Mouse (Mus musculus) intestine, embryonic 15.5 days (tissue): ENCODE results near the gene Vldlr. TPM values are rescaled to one million over a fixed set of nuclear protein-coding genes. Genes with fewer than 3 reads are reported as not detected.

Experiments used
- ATAC-seq: fragments of 200-750 bp; cut with Nextera tagmentation; 2 replicates; pipeline ENCODE4 v1.8.0; 2017; ENCODE audit warnings: moderate TSS enrichment, moderate library complexity
- H3K27ac ChIP-seq: fragments of 300-500 bp; sonication (generic); 2 replicates; pipeline ENCODE4 v1.5.1; 2015; ENCODE audit warnings: mild to moderate bottlenecking, inconsistent platforms
- H3K27me3 ChIP-seq: fragments of 300-500 bp; sonication (generic); replicated peaks from 2 replicates; pipeline ENCODE4 v1.6.1; 2015; ENCODE audit warnings: inconsistent platforms
- H3K36me3 ChIP-seq: fragments of 300-500 bp; sonication (generic); 2 replicates; pipeline ENCODE4 v1.6.1; 2015; ENCODE audit warnings: inconsistent platforms
- H3K4me1 ChIP-seq: fragments of 300-500 bp; sonication (generic); replicated peaks from 2 replicates; pipeline ENCODE4 v1.6.1; 2015; ENCODE audit warnings: inconsistent platforms
- H3K4me2 ChIP-seq: fragments of 300-500 bp; sonication (generic); replicated peaks from 2 replicates; pipeline ENCODE4 v1.6.1; 2015; ENCODE audit warnings: mild to moderate bottlenecking, inconsistent platforms
- H3K4me3 ChIP-seq: fragments of 300-500 bp; sonication (generic); replicated peaks from 2 replicates; pipeline ENCODE4 v1.5.1; 2015; ENCODE audit warnings: inconsistent platforms
- H3K9ac ChIP-seq: fragments of 300-500 bp; sonication (generic); 2 replicates; pipeline ENCODE4 v1.6.1; 2015; ENCODE audit warnings: inconsistent platforms
- H3K9me3 ChIP-seq: fragments of 300-500 bp; sonication (generic); 2 replicates; pipeline ENCODE4 v1.6.1; 2016; ENCODE audit warnings: inconsistent platforms
- WGBS: fragments of 180-500 bp; shearing (Covaris S2); methylation state at CpG from one replicate; pipeline ENCODE4 v1.1.7; 2015; 5-methylcytosine and 5-hydroxymethylcytosine counted together
- polyA plus RNA-seq: library from polyadenylated mRNA; unstranded; fragments of >200 nt; fragmentation: Nextera tagmentation; extraction: Ambion mirVana; gene quantifications from 2 replicates; pipeline ENCODE4 v1.2.1, GENCODE M21; 2015

Vldlr gene
- 5.9 and 6.7 TPM in 2 replicates for polyA plus RNA-seq

DNA sequence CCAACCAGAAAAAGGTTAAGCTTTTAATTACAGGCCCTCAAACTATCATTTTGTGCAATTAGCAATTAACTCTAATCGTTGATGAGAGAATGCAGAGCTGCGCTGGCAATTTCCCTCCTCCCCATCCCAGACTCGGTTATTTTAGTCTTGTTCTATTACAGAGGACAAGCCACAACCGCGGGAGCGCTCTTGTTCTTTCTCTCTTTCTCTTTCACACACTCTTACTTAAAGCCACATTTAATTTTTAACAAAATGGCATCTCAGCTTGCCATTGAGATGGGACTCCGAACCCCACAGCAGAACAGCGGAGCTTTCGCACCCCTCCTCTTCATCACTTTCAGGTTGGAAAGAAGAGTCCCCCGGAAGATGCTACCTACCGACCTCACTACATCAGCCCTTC is at the start of gene Vldlr:
TSS of gene Vldlr (plus strand) at position 167 of the 400 bp plus-strand sequence.
- no peak for ATAC-seq
- H3K4me1 ChIP-seq = peaks cover 14% of the 10 kb centered on the region
- peak within 1 kb of the TSS; percentile 60 for H3K9ac ChIP-seq
- WGBS = 5% methylated on average over 11 of the region's 11 CpGs
- H3K4me2 ChIP-seq = peak within 1 kb of the TSS; percentile 98
- no peak within 1 kb of the TSS for H3K27ac ChIP-seq
- H3K4me3 ChIP-seq = peak within 1 kb of the TSS; percentile 65
- H3K9me3 ChIP-seq = no peaks in the 10 kb centered on the region
- H3K36me3 ChIP-seq = no peaks in the 10 kb centered on the region
- H3K27me3 ChIP-seq = peaks cover 12% of the 10 kb centered on the region

DNA sequence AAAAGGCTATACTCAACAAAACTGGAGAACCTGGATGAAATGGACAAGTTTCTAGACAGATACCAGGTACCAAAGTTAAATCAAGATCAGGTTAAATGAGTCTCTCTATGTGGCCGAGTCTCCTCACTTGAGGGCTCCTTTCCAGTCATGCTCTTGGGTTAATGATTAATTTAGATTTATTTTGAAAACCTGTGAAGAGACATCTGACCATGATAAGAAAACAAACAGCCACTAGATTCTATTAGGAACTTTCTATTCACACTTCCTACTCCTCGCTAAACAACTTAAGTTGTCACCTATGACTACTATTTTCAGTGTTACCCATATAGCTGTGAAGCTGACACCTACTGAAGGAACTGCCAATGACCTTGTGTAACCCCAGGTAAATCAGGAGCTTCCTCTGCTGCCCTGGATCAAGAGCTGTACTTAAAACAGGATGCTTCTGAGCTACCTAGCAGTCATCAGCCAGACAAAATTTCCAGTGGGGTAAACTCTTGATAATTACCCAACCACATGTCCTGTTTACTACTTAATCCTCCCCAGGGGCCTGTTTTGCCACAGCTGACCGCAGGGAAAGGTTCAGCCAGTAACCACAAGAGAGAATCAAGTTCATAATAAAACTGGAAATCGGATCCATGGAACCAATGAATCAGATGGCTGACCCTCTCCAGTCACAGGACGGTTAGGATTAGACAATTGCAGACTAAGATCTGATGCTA is 48.5 kb upstream of the Vldlr start:
- H3K4me2 ChIP-seq = no peak overlapping the region
- H3K4me3 ChIP-seq = no peak overlapping the region
- no peak overlapping the region for H3K9ac ChIP-seq
- 70% methylated on average over 5 of the region's 5 CpGs for WGBS
- H3K4me1 ChIP-seq = no peaks in the 10 kb centered on the region
- no peak overlapping the region for H3K27ac ChIP-seq
- ATAC-seq = no peak
- no peaks in the 10 kb centered on the region for H3K9me3 ChIP-seq
- H3K27me3 ChIP-seq = no peaks in the 10 kb centered on the region
- H3K36me3 ChIP-seq = no peaks in the 10 kb centered on the region

DNA sequence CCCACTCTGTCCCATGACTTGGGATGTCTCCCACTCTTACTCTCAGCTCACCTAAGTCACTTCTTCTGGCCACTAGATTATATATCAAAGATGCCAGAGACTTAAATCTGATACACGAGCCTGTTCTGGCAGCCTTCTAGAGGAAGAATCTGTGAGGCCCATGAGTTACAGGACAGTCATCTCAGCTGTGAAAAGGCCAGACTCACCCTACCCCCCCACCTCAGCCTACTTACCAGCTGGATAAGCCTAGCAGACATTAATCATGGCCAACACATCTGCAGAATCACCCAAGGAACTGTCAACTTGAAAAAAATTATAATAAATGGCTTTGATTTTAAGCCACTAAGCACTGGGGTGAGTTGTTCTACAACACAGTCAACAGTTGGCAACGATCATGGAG is 42.4 kb upstream of the Vldlr start:
- ATAC-seq = no peak
- Histone ChIP-seq H3K27ac (no peak overlapping the region), H3K9ac (no peak overlapping the region), H3K27me3 (no peaks in the 10 kb centered on the region), H3K4me3 (no peak overlapping the region), H3K4me1 (no peaks in the 10 kb centered on the region), H3K9me3 (no peaks in the 10 kb centered on the region), H3K36me3 (no peaks in the 10 kb centered on the region), H3K4me2 (no peak overlapping the region)
- WGBS = 71% methylated on average over 2 of the region's 2 CpGs

DNA sequence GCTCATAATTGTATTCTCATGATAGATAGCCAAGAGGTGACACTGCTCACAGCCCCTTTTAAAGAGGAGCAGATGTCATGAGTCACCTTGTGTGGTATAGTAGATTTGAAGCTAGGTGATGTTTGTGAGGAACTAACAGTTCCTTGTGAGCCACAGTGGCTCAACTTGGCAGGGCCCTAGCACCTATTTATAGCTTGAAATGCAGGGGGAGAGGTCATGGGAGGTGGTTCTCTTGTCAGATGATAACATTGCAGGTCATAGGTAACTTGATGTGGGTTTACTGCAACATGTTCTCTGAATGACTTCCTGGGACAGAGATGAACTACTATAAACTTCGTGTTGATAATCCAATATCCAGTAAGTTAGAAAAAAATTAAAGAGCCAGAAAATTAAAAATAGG is 40.7 kb upstream of the Vldlr start:
- Histone ChIP-seq H3K4me1 (no peaks in the 10 kb centered on the region), H3K9me3 (no peaks in the 10 kb centered on the region), H3K27ac (no peak overlapping the region), H3K4me3 (no peak overlapping the region), H3K27me3 (no peaks in the 10 kb centered on the region), H3K9ac (no peak overlapping the region), H3K4me2 (no peak overlapping the region), H3K36me3 (no peaks in the 10 kb centered on the region)
- ATAC-seq = no peak
- 81% methylated on average over 1 of the region's 1 CpGs for WGBS

DNA sequence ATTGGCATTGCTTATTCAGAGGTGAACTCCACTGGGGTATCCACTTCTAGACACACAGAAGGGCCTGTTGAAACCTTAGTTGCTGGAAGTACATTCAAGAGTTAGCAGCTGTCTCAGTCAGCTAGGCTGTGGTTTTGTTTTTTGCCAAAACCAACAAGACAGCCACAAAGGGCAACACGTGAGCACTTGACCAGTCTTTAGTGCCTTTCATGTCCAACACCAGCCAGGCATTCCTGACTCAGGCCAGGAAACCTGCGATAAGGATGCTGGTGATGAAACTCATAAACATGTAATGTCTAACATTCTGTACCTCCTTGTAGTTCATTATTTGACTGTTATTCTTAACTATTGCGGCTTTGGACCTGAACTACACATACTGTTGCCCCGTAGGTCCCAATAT is 39.7 kb upstream of the Vldlr start:
- no peaks in the 10 kb centered on the region for H3K36me3 ChIP-seq
- no peaks in the 10 kb centered on the region for H3K27me3 ChIP-seq
- H3K4me2 ChIP-seq = no peak overlapping the region
- no peak overlapping the region for H3K9ac ChIP-seq
- WGBS = 89% methylated on average over 4 of the region's 4 CpGs
- ATAC-seq = no peak
- H3K4me3 ChIP-seq = no peak overlapping the region
- H3K4me1 ChIP-seq = no peaks in the 10 kb centered on the region
- H3K9me3 ChIP-seq = no peaks in the 10 kb centered on the region
- no peak overlapping the region for H3K27ac ChIP-seq

DNA sequence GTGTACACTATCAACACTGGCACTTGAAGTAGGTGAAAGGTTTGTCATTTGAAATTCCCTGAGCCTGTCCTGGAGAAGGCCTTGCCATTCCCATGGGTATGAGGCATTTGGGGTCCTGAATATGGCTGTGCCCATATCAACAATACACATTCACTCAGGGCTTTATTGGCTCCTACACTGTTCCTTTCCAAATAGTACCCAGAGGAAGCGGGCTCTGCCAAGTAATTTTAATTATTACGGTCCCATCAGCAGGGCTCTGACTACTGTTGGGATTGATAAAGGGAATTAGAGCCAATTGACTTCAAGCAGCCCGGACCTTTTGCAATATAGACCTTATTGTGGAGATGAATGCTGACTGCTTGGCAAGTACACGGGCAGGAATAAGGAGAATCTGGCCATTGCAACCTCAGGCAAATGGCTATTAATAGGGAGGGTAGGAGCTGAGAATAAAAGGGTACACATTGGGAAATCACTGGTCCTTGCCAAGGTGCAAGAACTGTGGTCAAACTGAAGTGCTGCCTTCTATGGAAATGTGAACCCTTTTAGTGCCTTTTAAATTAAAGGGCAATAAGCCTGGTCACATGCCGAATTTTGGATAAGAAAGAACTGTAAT is 38.0 kb upstream of the Vldlr start:
- Histone ChIP-seq H3K36me3 (no peaks in the 10 kb centered on the region), H3K4me2 (no peak overlapping the region), H3K4me3 (no peak overlapping the region), H3K27me3 (no peaks in the 10 kb centered on the region), H3K4me1 (no peaks in the 10 kb centered on the region), H3K9me3 (no peaks in the 10 kb centered on the region), H3K9ac (no peak overlapping the region), H3K27ac (no peak overlapping the region)
- 89% methylated on average over 5 of the region's 5 CpGs for WGBS
- ATAC-seq = no peak

DNA sequence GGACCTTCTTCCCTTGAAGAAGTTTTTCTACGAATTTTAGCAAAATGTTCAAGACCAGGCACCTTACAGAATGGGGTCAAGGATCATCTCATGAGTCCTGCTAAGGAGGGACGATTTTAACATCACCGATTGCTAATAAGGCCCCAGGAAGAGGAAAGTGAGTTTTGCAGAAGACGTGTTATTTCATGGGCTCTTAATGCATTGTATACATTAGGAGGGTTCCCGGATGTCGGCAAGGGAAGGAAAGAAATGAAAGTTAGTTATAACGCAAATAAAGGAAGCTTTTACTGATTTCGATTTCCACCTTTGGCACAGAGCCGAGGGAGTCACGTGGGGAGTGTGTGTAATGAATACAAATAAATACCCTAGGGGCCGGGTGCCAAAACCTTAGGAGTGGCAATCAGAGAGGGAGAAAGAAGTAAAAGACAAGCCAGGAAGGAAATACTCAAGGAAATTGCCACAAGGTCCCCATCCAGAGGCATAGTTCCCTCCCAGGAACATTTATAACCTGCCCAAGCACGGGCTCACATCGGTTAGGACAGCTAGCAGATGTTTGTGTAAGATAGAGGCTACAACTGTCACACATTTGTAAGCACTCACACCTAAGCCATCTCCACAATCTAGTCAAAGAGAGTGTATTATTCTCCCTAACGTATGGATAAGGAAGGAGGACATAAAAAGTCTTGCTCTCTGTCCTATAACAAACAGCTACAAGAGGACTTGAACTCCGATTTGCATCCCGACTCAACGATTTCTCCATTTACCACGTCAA is 35.7 kb upstream of the Vldlr start:
- Histone ChIP-seq H3K4me3 (no peak overlapping the region), H3K36me3 (no peaks in the 10 kb centered on the region), H3K27ac (no peak overlapping the region), H3K4me2 (peak overlapping the region; percentile 15), H3K9ac (no peak overlapping the region), H3K4me1 (no peaks in the 10 kb centered on the region), H3K9me3 (no peaks in the 10 kb centered on the region), H3K27me3 (no peaks in the 10 kb centered on the region)
- WGBS = 51% methylated on average over 18 of the region's 18 CpGs
- peak; percentile 31; the same call in 1 of the 2 replicates for ATAC-seq

DNA sequence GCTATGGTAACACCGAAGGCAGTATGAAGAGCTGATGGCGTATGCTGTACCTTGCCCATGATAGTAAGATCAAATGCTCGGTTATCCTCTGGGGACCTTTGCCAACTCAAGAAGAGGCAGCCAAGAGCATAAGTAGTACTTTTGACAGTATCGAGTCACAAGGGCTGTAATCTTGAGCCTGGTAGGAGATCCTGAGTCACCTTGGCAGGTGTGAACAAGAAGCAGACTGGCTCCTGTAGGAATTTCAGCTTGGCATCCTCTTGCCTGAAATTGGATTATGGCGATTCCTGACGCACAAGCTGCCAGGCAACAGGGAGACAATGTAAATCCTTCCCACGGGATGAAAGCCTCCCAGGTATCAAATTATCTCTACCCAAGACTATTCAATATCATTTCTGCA is 32.8 kb upstream of the Vldlr start:
- 88% methylated on average over 7 of the region's 7 CpGs for WGBS
- no peak for ATAC-seq
- no peak overlapping the region for H3K27ac ChIP-seq
- H3K36me3 ChIP-seq = no peaks in the 10 kb centered on the region
- no peak overlapping the region for H3K4me2 ChIP-seq
- no peak overlapping the region for H3K9ac ChIP-seq
- no peaks in the 10 kb centered on the region for H3K9me3 ChIP-seq
- H3K27me3 ChIP-seq = no peaks in the 10 kb centered on the region
- H3K4me3 ChIP-seq = no peak overlapping the region
- no peaks in the 10 kb centered on the region for H3K4me1 ChIP-seq

DNA sequence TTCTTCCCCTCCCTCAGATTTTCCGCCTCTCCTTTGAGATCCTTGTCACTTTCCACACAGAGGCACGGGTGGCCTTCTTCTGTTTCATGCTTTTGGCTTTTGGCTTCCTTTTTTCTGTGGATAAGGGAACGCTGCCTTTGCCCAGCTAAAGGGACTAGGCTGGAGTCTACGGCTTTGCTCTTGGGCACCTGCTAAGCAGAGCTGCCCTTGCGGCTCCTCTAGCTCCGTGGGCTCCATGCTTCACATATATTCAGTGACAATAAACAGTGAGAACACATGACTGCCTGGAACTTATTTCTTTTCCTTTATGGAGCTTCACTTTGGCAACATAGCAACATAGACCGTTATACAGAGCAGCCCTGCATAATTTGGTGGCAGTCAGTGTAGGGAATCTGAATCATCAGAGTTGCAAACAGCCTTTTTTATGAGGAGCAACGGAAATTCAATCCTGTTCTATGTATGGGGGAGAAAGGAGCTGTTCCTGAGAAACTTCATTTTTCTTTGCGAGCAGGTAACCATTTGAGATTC is 12.5 kb upstream of the Vldlr start:
- Histone ChIP-seq H3K27ac (no peak overlapping the region), H3K4me1 (no peaks in the 10 kb centered on the region), H3K9ac (no peak overlapping the region), H3K9me3 (no peaks in the 10 kb centered on the region), H3K36me3 (no peaks in the 10 kb centered on the region), H3K4me2 (no peak overlapping the region), H3K27me3 (no peaks in the 10 kb centered on the region), H3K4me3 (no peak overlapping the region)
- no peak for ATAC-seq
- 74% methylated on average over 9 of the region's 9 CpGs for WGBS

DNA sequence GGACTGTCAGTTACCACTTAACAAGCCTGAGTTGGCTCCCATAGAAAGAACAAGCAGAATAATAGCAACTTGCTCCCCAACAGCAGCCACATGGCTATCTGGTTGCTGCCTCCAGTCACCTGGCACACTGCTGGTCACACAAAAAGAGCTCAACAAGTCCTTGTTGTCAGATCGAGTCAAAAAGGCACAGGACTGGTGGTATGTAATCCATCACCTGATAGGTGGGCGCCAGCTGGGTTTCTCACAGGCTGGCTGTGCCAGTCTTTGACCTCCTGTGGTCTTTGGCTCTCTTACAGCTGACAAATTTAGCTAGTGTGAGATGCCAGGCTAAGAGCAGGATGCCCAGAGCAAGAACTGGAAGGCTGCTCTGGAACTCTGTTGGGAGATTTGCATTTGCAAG is 5.3 kb upstream of the Vldlr start:
- WGBS = 85% methylated on average over 2 of the region's 2 CpGs
- no peak for ATAC-seq
- Histone ChIP-seq H3K4me3 (no peak overlapping the region), H3K9me3 (no peaks in the 10 kb centered on the region), H3K4me1 (no peaks in the 10 kb centered on the region), H3K27ac (no peak overlapping the region), H3K4me2 (no peak overlapping the region), H3K27me3 (peaks cover 4% of the 10 kb centered on the region), H3K9ac (no peak overlapping the region), H3K36me3 (no peaks in the 10 kb centered on the region)

DNA sequence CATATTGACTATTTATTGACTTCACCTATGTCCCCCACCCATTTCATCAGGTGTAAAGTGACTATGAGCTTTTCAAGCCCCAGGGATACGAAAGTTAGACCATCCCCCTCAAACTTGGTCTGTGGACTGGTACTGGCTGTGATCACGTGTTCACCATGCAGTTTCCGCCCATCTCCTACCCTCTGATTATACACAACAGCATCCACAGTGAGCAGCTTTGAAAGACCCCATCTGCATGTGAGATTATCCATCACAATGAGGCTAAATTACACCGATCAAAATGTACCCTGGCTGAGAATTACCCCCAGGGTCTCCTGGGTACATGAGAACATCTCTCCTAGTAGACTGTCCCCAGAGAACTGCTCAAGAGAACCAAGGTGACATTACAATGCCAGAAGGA is 688 bp upstream of the Vldlr start:
- H3K9me3 ChIP-seq = no peaks in the 10 kb centered on the region
- H3K36me3 ChIP-seq = no peaks in the 10 kb centered on the region
- 72% methylated on average over 4 of the region's 4 CpGs for WGBS
- no peak overlapping the region for H3K27ac ChIP-seq
- H3K9ac ChIP-seq = no peak overlapping the region
- ATAC-seq = no peak
- peaks cover 12% of the 10 kb centered on the region for H3K27me3 ChIP-seq
- no peak overlapping the region for H3K4me3 ChIP-seq
- H3K4me2 ChIP-seq = no peak overlapping the region
- peaks cover 14% of the 10 kb centered on the region for H3K4me1 ChIP-seq

DNA sequence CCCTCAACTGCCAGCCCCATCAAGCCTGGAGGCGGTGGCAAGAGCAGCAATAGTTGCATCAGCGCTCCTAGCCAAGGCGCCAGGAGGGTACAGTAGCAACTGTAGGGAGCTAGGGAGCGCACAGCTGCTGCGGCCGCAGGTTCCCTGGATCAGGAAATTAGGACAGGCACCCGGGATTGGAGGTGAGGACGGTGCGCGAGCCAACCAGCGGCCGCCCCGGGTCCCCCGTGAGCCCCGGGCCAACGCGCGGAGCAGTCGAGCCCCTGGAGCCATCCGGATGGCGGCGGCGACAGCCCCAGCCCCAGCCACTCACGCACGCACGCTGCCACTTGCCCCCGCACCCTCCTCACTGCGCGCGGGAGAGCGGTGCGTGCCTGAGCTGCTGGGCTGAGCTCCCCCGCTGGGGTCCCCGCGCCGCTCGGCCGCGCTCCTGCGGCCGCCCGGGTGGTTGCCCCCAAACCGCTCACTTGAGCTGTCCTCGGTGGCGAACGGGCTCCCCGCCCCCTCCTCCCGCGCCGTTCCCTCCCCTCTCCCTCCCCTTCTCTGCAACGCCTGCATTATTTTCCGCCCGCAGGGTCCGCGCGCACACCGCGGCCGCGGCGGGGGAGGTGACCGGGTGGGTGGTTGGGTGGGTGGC is 601 bp downstream of the Vldlr start:
- ATAC-seq = peak; percentile 79
- Histone ChIP-seq H3K9ac (peak overlapping the region; percentile 60), H3K27me3 (peaks cover 12% of the 10 kb centered on the region), H3K4me3 (peak overlapping the region; percentile 65), H3K36me3 (no peaks in the 10 kb centered on the region), H3K9me3 (no peaks in the 10 kb centered on the region), H3K4me1 (peaks cover 14% of the 10 kb centered on the region), H3K4me2 (peak overlapping the region; percentile 98), H3K27ac (no peak overlapping the region)
- under 1% methylated on average over 62 of the region's 62 CpGs for WGBS
